Mouse (Mus musculus) adrenal gland, postnatal 14 days (tissue): Measurements from ENCODE around the gene Nkx2-2. TPM values are rescaled to one million over a fixed set of nuclear protein-coding genes. Genes with fewer than 3 reads are reported as not detected.

ENCODE experiments used
- DNase-seq: peaks from one replicate; pipeline ENCODE4 v3.0.0; 2021; ENCODE audit warnings: mixed read lengths
- long read RNA-seq, 2 experiments: library from polyadenylated mRNA; stranded (forward); transcript quantifications; one replicate each; pipeline ENCODE4 v2.0.0; 2021
- total RNA-seq: library from RNA; stranded (reverse); gene quantifications from 2 replicates; pipeline ENCODE4 v1.2.3, GENCODE M21; 2021

Gene Nkx2-2
- total RNA-seq: not detected in 2 replicates
- long read RNA-seq, experiment 1: 0 reads
- long read RNA-seq, experiment 2: 0 reads

GRCm38 (mm10) chr2:147193271-147194255 lies at the start of gene Nkx2-2:
TSS of gene Nkx2-2 (minus strand) at chr2:147194243.
- peak; percentile 52 for DNase-seq

GRCm38 (mm10) chr2:147235707-147236290 lies 41.8 kb upstream of the Nkx2-2 start:
- no peak for DNase-seq

GRCm38 (mm10) chr2:147231175-147231574 lies 37.1 kb upstream of the Nkx2-2 start:
- no peak for DNase-seq

GRCm38 (mm10) chr2:147205076-147205615 lies 11.1 kb upstream of the Nkx2-2 start:
- no peak for DNase-seq

- DNase-seq: no peak
These were observed 920 bp upstream of the Nkx2-2 start for GRCm38 (mm10) chr2:147194711-147195615.

- DNase-seq: no peak
These were observed 1.3 kb downstream of the Nkx2-2 start for GRCm38 (mm10) chr2:147192731-147193130.

GRCm38 (mm10) chr2:147190316-147191021 lies 3.6 kb downstream of the Nkx2-2 start:
- DNase-seq: no peak

- no peak for DNase-seq
These were observed 4.3 kb downstream of the Nkx2-2 start for GRCm38 (mm10) chr2:147189546-147190315.

- DNase-seq: no peak
These were observed 5.0 kb downstream of the Nkx2-2 start for GRCm38 (mm10) chr2:147188871-147189545.

GRCm38 (mm10) chr2:147188074-147188700 lies 5.9 kb downstream of the Nkx2-2 start:
- DNase-seq: no peak

- no peak for DNase-seq
These were observed 6.8 kb downstream of the Nkx2-2 start for GRCm38 (mm10) chr2:147187061-147187870.

GRCm38 (mm10) chr2:147186261-147186681 lies 7.8 kb downstream of the Nkx2-2 start:
- no peak for DNase-seq

GRCm38 (mm10) chr2:147185561-147185960 lies 8.5 kb downstream of the Nkx2-2 start:
- peak; percentile 16 for DNase-seq

- DNase-seq: no peak
These were observed 9.7 kb downstream of the Nkx2-2 start for GRCm38 (mm10) chr2:147184071-147184990.

GRCm38 (mm10) chr2:147183521-147183920 lies 10.5 kb downstream of the Nkx2-2 start:
- no peak for DNase-seq

GRCm38 (mm10) chr2:147182709-147183260 lies 11.3 kb downstream of the Nkx2-2 start:
- DNase-seq: no peak
